Comparison of ENCODE assay signal across 9 mouse cellular contexts in genomic region chr1:83076190-83076917, GRCm38 (mm10). TPM values are rescaled to one million over a fixed set of nuclear protein-coding genes. Genes with fewer than 3 reads are reported as not detected.
DNase-seq lines count a peak whose midpoint lies in the region; ATAC-seq and TF ChIP-seq lines count a peak whose summit lies in the region.
"Had no signal": no experiment of that assay in that cellular context is flagged by ENCODE, and none has a peak within 500 bp of the region (broad histone marks: within the 10 kb centered on the region; RNA-seq: fewer than 3 reads in every experiment).

No protein-coding gene starts in this region.

- ATAC-seq in hindbrain, embryonic 14.5 days (ENCODE audit: low FRiP score): peak; percentile 93
- ATAC-seq in midbrain, embryonic 13.5 days: peak; percentile 93

- peak overlapping the region; percentile 43 for H3K4me2 ChIP-seq in hindbrain, embryonic 14.5 days (replicated peaks)
- peak overlapping the region; percentile 35 for H3K4me2 ChIP-seq in midbrain, embryonic 13.5 days (replicated peaks)

- H3K27me3 ChIP-seq in cerebellum, adult 2 months (ENCODE audit: control insufficient read depth, insufficient read depth, low read length): no peaks in the 10 kb centered on the region
- H3K27me3 ChIP-seq in embryonic facial prominence, embryonic 10.5 days (replicated peaks; ENCODE audit: low read depth, poor library complexity, severe bottlenecking): no peaks in the 10 kb centered on the region
- no peaks in the 10 kb centered on the region for H3K27me3 ChIP-seq in hindbrain, embryonic 14.5 days (ENCODE audit: control insufficient read depth, insufficient read depth, low read length)
- H3K27me3 ChIP-seq in midbrain, embryonic 13.5 days: no peaks in the 10 kb centered on the region

- H3K4me1 ChIP-seq in cerebellum, adult 2 months (ENCODE audit: control insufficient read depth, insufficient read depth, low read length): no peaks in the 10 kb centered on the region
- H3K4me1 ChIP-seq in ES-E14 (ENCODE audit: control insufficient read depth in 2 of 2, insufficient read depth in 2 of 2, low read length in 2 of 2, poor library complexity in 1 of 2): no peaks in the 10 kb centered on the region
- H3K4me1 ChIP-seq in embryonic facial prominence, embryonic 10.5 days: 0 out of 2 replicates have a peak, but pooled peaks cover 5% of the 10 kb centered on the region
- H3K4me1 ChIP-seq in hindbrain, embryonic 14.5 days (replicated peaks; ENCODE audit: control insufficient read depth, insufficient read depth, low read length): no peaks in the 10 kb centered on the region
- H3K4me1 ChIP-seq in midbrain, embryonic 13.5 days (replicated peaks): no peaks in the 10 kb centered on the region

- no peaks in the 10 kb centered on the region for H3K36me3 ChIP-seq in ES-E14 (ENCODE audit: control insufficient read depth, insufficient read depth, low read length, poor library complexity, severe bottlenecking)
- H3K36me3 ChIP-seq in embryonic facial prominence, embryonic 10.5 days (replicated peaks): no peaks in the 10 kb centered on the region
- H3K36me3 ChIP-seq in hindbrain, embryonic 14.5 days (replicated peaks; ENCODE audit: control insufficient read depth, insufficient read depth): no peaks in the 10 kb centered on the region
- no peaks in the 10 kb centered on the region for H3K36me3 ChIP-seq in midbrain, embryonic 13.5 days

- in situ Hi-C loops in ES-E14 (cut with MboI; ENCODE audit: low sequenced_read_pairs in 2 of 2, unreplicated experiment in 2 of 2): no loop called here

- TF ChIP-seq CTCF in cerebellum, adult 2 months (IDR thresholded peaks at IDR 0.05; ENCODE audit: borderline replicate concordance, insufficient read depth, low read depth, low read length): peak; percentile 41; the same call in 1 of the 2 replicates

- WGBS in cerebellum, adult 2 months: 51% methylated on average over 11 of the region's 11 CpGs
- 46% methylated on average over 11 of the region's 11 CpGs for WGBS in embryonic facial prominence, embryonic 10.5 days
- 47% methylated on average over 11 of the region's 11 CpGs for WGBS in hindbrain, embryonic 14.5 days
- 50% methylated on average over 11 of the region's 11 CpGs for WGBS in midbrain, embryonic 13.5 days

- H3K4me3 ChIP-seq in cerebellum, adult 2 months (replicated peaks; ENCODE audit: insufficient read depth, low read depth, low read length): no peak overlapping the region
- H3K4me3 ChIP-seq in ES-E14 (ENCODE audit: insufficient read depth in 1 of 2, low read depth in 1 of 2, low read length in 2 of 2, poor library complexity in 1 of 2, severe bottlenecking in 1 of 2): no peak overlapping the region
- H3K4me3 ChIP-seq in embryonic facial prominence, embryonic 10.5 days: peak overlapping the region; percentile 23; the same call in 1 of the 2 replicates
- peak overlapping the region; percentile 15 for H3K4me3 ChIP-seq in hindbrain, embryonic 14.5 days (replicated peaks; ENCODE audit: low read length)
- H3K4me3 ChIP-seq in midbrain, embryonic 13.5 days (replicated peaks): peak overlapping the region; percentile 15

- intact Hi-C loops in left cerebral cortex, postnatal 14 days (cut with DNase I): loop anchor here (2.0 to 10.0 kb wide), 2 partner anchors 290 to 522 kb away; no protein-coding TSS in a partner anchor

- no peak for TF ChIP-seq POLR2A in cerebellum, adult 2 months (IDR thresholded peaks at IDR 0.05; ENCODE audit: borderline replicate concordance, insufficient read depth, low read length)

- no peak for DNase-seq in cerebellum, adult 2 months
- DNase-seq in cerebellum, adult 8-10 months: no peak
- peak; percentile 59 for DNase-seq in ES-E14 (ENCODE audit: low read depth, low spot score)
- peak; percentile 52 for DNase-seq in embryonic facial prominence, embryonic 10.5 days (ENCODE audit: low spot score)
- peak; percentile 88 for DNase-seq in hindbrain, embryonic 14.5 days (ENCODE audit: low spot score)
- DNase-seq in left cerebral cortex, postnatal 14 days (ENCODE audit: low spot score in 2 of 2): peak; percentile 57 to 64
- no peak for DNase-seq in urinary bladder, postnatal 25 days (ENCODE audit: low spot score)

- H3K9ac ChIP-seq in ES-E14 (ENCODE audit: insufficient read depth, low read depth, low read length, poor library complexity, severe bottlenecking): no peak overlapping the region
- H3K9ac ChIP-seq in hindbrain, embryonic 14.5 days: peak overlapping the region; percentile 16; the same call in 1 of the 2 replicates
- H3K9ac ChIP-seq in midbrain, embryonic 13.5 days (replicated peaks): 0 out of 2 replicates have a peak overlapping the region, but pooled peaks have one; percentile 42

- no peak overlapping the region for H3K27ac ChIP-seq in cerebellum, adult 2 months (ENCODE audit: insufficient read depth, low read length)
- no peak overlapping the region for H3K27ac ChIP-seq in ES-E14 (ENCODE audit: insufficient read depth, low read depth, low read length, poor library complexity, severe bottlenecking)
- no peak overlapping the region for H3K27ac ChIP-seq in embryonic facial prominence, embryonic 10.5 days (replicated peaks)
- H3K27ac ChIP-seq in hindbrain, embryonic 14.5 days: no peak overlapping the region
- no peak overlapping the region for H3K27ac ChIP-seq in midbrain, embryonic 13.5 days

- H3K9me3 ChIP-seq in ES-E14 (ENCODE audit: control insufficient read depth, insufficient read depth, low read depth, low read length): no peaks in the 10 kb centered on the region
- no peaks in the 10 kb centered on the region for H3K9me3 ChIP-seq in embryonic facial prominence, embryonic 10.5 days
- H3K9me3 ChIP-seq in hindbrain, embryonic 14.5 days (ENCODE audit: control insufficient read depth, low read length): no peaks in the 10 kb centered on the region
- H3K9me3 ChIP-seq in midbrain, embryonic 13.5 days: no peaks in the 10 kb centered on the region

TF ChIP-seq in ES-E14, 5 proteins besides CTCF, POLR2A, EP300 and RAD21:
- TF ChIP-seq ZC3H11A (IDR thresholded peaks at IDR 0.05; ENCODE audit: borderline replicate concordance, low read depth, low read length) (peak; percentile 70; the same call in 1 of the 2 replicates), HCFC1 (IDR thresholded peaks at IDR 0.05; ENCODE audit: borderline replicate concordance, insufficient read depth, low read length) (no peak), MAFK (IDR thresholded peaks at IDR 0.05; ENCODE audit: insufficient read depth, low read depth, low read length) (no peak)

RNA-seq across cellular contexts. Expression of gene Krtap28-13, which starts 15.6 kb away (rescaled TPM):
- not detected in 2 replicates for polyA plus RNA-seq in cerebellum, adult 2 months (2012; rRNA removed)
- not detected in 2 replicates for total RNA-seq in ES-E14 (2012; rRNA removed)
- polyA plus RNA-seq in embryonic facial prominence, embryonic 10.5 days (2016; fragmentation: Nextera tagmentation; extraction: Ambion mirVana): not detected in 2 replicates
- not detected in 2 replicates for polyA plus RNA-seq in hindbrain, embryonic 14.5 days (2014; fragmentation: Nextera tagmentation; extraction: Ambion mirVana)
- not detected for total RNA-seq in left cerebral cortex, postnatal 14 days (2021)
- not detected in 2 replicates for polyA plus RNA-seq in midbrain, embryonic 13.5 days (2015; fragmentation: Nextera tagmentation; extraction: Ambion mirVana)
- total RNA-seq: left cerebral cortex, postnatal 36 days had no signal

RNA-seq across cellular contexts. Expression of gene A030005K14Rik, which starts 17.2 kb away (rescaled TPM):
- not detected in 2 replicates for polyA plus RNA-seq in cerebellum, adult 2 months (2012; rRNA removed)
- not detected in 2 replicates for total RNA-seq in ES-E14 (2012; rRNA removed)
- polyA plus RNA-seq in embryonic facial prominence, embryonic 10.5 days (2016; fragmentation: Nextera tagmentation; extraction: Ambion mirVana): not detected in 2 replicates
- polyA plus RNA-seq in hindbrain, embryonic 14.5 days (2014; fragmentation: Nextera tagmentation; extraction: Ambion mirVana): not detected in 2 replicates
- not detected for total RNA-seq in left cerebral cortex, postnatal 14 days (2021)
- not detected in 2 replicates for polyA plus RNA-seq in midbrain, embryonic 13.5 days (2015; fragmentation: Nextera tagmentation; extraction: Ambion mirVana)
- total RNA-seq: left cerebral cortex, postnatal 36 days had no signal

RNA-seq across cellular contexts. Expression of gene Gm47969, which starts 31.6 kb away (rescaled TPM):
- polyA plus RNA-seq in cerebellum, adult 2 months (2012; rRNA removed): not detected in 2 replicates
- 0.22 TPM in 1 of 2 replicates, not detected in the other for total RNA-seq in ES-E14 (2012; rRNA removed)
- polyA plus RNA-seq in embryonic facial prominence, embryonic 10.5 days (2016; fragmentation: Nextera tagmentation; extraction: Ambion mirVana): not detected in 2 replicates
- polyA plus RNA-seq in hindbrain, embryonic 14.5 days (2014; fragmentation: Nextera tagmentation; extraction: Ambion mirVana): not detected in 2 replicates
- total RNA-seq in left cerebral cortex, postnatal 14 days (2021): not detected
- polyA plus RNA-seq in midbrain, embryonic 13.5 days (2015; fragmentation: Nextera tagmentation; extraction: Ambion mirVana): not detected in 2 replicates
- total RNA-seq: left cerebral cortex, postnatal 36 days had no signal

RNA-seq across cellular contexts. Expression of gene Krtap28-10, which starts 34.1 kb away (rescaled TPM):
- polyA plus RNA-seq in cerebellum, adult 2 months (2012; rRNA removed): not detected in 2 replicates
- total RNA-seq in ES-E14 (2012; rRNA removed): not detected in 2 replicates
- polyA plus RNA-seq in embryonic facial prominence, embryonic 10.5 days (2016; fragmentation: Nextera tagmentation; extraction: Ambion mirVana): not detected in 2 replicates
- not detected in 2 replicates for polyA plus RNA-seq in hindbrain, embryonic 14.5 days (2014; fragmentation: Nextera tagmentation; extraction: Ambion mirVana)
- total RNA-seq in left cerebral cortex, postnatal 14 days (2021): not detected
- polyA plus RNA-seq in midbrain, embryonic 13.5 days (2015; fragmentation: Nextera tagmentation; extraction: Ambion mirVana): not detected in 2 replicates
- total RNA-seq: left cerebral cortex, postnatal 36 days had no signal

RNA-seq across cellular contexts. Expression of gene Slc19a3, which starts 38.1 kb away (rescaled TPM):
- 3.5 and 4.4 TPM in 2 replicates for polyA plus RNA-seq in cerebellum, adult 2 months (2012; rRNA removed)
- 1.3 and 1.9 TPM in 2 replicates for total RNA-seq in ES-E14 (2012; rRNA removed)
- 0.25 and 0.30 TPM in 2 replicates for polyA plus RNA-seq in embryonic facial prominence, embryonic 10.5 days (2016; fragmentation: Nextera tagmentation; extraction: Ambion mirVana)
- polyA plus RNA-seq in hindbrain, embryonic 14.5 days (2014; fragmentation: Nextera tagmentation; extraction: Ambion mirVana): 0.98 and 1.5 TPM in 2 replicates
- 1 to 10 TPM; 2.1 to 2.5 TPM for total RNA-seq in left cerebral cortex, postnatal 14 days (2021)
- 0.58 and 0.63 TPM in 2 replicates for polyA plus RNA-seq in midbrain, embryonic 13.5 days (2015; fragmentation: Nextera tagmentation; extraction: Ambion mirVana)

Comparison
In these comparisons a context has a peak if more than half of its experiments do, and no peak if none do; other contexts are left out.
1. DNase-seq: peak in ES-E14 (single experiment), embryonic facial prominence, embryonic 10.5 days (single experiment), hindbrain, embryonic 14.5 days (single experiment) and left cerebral cortex, postnatal 14 days (2 of 2); none in cerebellum, adult 2 months (0 of 2), cerebellum, adult 8-10 months (single experiment) and urinary bladder, postnatal 25 days (single experiment).
2. H3K4me3 ChIP-seq: peak in embryonic facial prominence, embryonic 10.5 days (single experiment), hindbrain, embryonic 14.5 days (single experiment) and midbrain, embryonic 13.5 days (single experiment); none in cerebellum, adult 2 months (single experiment) and ES-E14 (0 of 2).